Mouse (Mus musculus) neural tube, postnatal 0 days (tissue): ENCODE data around the gene Ensa. TPM values are rescaled to one million over a fixed set of nuclear protein-coding genes. Genes with fewer than 3 reads are reported as not detected.

ENCODE experiments used
- polyA plus RNA-seq: library from polyadenylated mRNA; unstranded; fragments of >200 nt; fragmentation: Nextera tagmentation; extraction: Ambion mirVana; gene quantifications from 2 replicates; pipeline ENCODE4 v1.2.1, GENCODE M21; 2015

Gene Ensa
- 125 and 136 TPM in 2 replicates for polyA plus RNA-seq

DNA sequence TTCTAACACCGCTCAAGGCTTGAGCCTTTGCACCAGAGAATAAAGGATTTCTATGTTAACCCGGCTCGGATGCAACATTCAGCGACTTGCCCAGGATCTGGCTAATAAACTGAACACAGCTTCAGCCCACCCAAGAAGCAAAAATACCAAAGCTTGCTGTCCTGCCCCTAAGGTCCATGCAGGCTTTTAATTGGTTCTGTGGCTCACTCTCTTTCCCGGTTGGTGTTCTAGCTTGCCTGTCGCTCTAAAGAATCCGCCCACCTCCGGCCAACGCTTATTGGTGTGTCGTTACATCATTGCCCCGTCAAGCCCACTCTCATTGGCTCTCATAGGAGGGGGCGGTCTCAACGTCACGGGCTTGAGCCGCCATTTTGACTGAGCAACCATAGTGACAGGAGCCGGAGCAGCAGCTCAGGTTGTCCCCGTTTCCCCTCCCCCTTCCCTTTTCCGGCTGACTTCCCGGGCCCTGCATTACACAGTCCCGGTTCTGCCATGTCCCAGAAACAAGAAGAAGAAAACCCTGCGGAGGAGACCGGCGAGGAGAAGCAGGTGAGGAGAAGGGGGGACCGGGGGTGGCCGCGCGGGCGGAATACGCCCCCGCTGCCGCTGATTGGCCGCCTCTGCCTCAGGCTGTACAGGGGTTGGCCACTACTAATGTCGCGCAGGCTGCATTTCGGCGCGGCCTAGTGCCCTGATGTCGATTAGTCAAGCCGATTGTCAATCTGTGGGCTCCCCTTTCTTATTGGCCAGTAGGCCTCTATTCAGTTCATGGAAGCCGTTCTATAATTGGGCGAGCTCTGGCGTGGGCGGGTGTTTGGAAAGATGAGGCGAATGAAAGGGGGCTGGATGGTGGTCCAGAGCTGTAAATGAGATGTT is at the start of gene Ensa:
Ensa (plus strand) TSS at position 366 of the 876 bp plus-strand sequence.

DNA sequence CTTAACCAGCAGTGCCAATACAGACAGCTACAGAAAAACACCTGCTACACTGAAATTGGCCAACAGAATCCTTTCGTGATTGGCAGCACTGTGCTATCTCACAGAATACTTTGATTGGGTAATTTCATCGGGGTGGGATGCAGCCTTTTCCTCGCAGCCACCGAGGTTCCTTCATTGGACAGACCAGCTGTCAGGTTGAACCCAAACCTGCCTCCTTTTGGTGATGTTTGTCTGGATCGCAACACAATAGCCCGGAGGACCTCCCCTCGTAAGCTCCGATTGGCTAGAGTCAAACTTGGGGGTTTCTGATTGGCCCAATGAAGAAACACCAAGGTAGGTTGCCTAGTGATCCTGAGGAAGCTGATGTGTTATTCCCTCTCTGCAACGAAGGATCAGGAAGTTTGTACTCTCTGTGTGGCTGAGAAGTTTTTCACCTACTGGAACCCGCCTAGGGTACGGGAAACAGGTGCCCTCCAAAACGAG is 36.1 kb upstream of the Ensa start, which contains the start of gene Golph3l:
Golph3l (plus strand) TSS at position 331 of the 483 bp plus-strand sequence.

DNA sequence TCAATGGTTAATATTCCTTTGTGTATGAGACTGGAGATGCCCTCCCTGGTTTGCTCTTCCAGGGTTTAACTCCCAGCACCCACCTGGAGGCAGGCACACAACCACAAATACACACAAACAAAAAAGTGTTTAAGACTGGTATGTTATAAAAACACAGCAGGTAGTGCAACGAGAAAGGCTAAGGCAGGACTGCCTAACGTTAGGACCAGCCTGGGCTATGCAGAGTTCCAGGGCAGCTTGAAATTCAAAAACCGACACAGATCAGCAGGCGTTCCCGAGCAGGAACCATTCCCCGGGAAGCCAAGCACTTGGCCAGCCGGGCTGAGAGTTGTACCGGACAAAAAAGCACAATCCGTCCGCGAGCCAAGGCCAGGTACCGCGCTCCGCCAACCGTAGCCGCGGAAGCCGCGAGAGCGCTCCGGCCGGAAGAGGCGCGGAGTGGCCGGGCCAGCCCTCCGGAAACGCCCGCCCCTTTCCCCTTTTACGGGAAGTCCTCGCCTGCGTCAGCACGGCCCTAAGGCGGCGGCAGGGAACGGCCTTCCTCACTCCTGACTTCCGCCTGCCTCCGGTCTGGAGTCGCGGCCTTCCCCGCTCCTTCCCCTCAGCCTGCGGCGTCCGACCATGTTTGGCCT is 33.6 kb downstream of the Ensa start, which contains the start of gene Mcl1:
Mcl1 (plus strand) TSS at position 553 of the 632 bp plus-strand sequence.

Other genes starting within 250 kb of the Ensa start
- not detected in 2 replicates for gene 4930558C23Rik, start 222.2 kb upstream of the Ensa start, polyA plus RNA-seq
- 9.4 and 10.5 TPM in 2 replicates for gene Arnt, start 190.6 kb upstream of the Ensa start, polyA plus RNA-seq
- 15.4 and 31.3 TPM in 2 replicates for gene Ctsk, start 125.7 kb upstream of the Ensa start, polyA plus RNA-seq
- gene Ctss, start 98.2 kb upstream of the Ensa start, polyA plus RNA-seq = 38.5 and 40.3 TPM in 2 replicates
- not detected in 2 replicates for gene Hormad1, start 65.3 kb upstream of the Ensa start, polyA plus RNA-seq
- 19.0 and 20.1 TPM in 2 replicates for gene Golph3l, start 36.1 kb upstream of the Ensa start, polyA plus RNA-seq
- gene Mcl1, start 33.8 kb downstream of the Ensa start, polyA plus RNA-seq = 37.3 and 47.5 TPM in 2 replicates
- gene Adamtsl4, start 62.9 kb downstream of the Ensa start, polyA plus RNA-seq = 3.1 TPM in 2 replicates
- gene Ecm1, start 114.6 kb downstream of the Ensa start, polyA plus RNA-seq = 13.1 and 19.6 TPM in 2 replicates
- 36.3 and 41.3 TPM in 2 replicates for gene Tars2, start 135.2 kb downstream of the Ensa start, polyA plus RNA-seq
- gene Rprd2, start 193.9 kb downstream of the Ensa start, polyA plus RNA-seq = 18.6 and 19.4 TPM in 2 replicates
- 15.8 and 22.0 TPM in 2 replicates for gene Prpf3, start 230.9 kb downstream of the Ensa start, polyA plus RNA-seq
- 266 and 288 TPM in 2 replicates for gene Mrps21, start 246.5 kb downstream of the Ensa start, polyA plus RNA-seq